Mouse (Mus musculus) forebrain, embryonic 10.5 days (tissue): ENCODE results near the gene Chaf1b. TPM values are rescaled to one million over a fixed set of nuclear protein-coding genes. Genes with fewer than 3 reads are reported as not detected.
A peak's percentile ranks its signal among the peaks of the same experiment; 100 is the strongest.

Source experiments
- DNase-seq: peaks from one replicate; pipeline ENCODE4 v3.0.0-alpha.2; 2017; ENCODE audit warnings: low spot score; ENCODE audit errors: extremely low spot score
- H3K27ac ChIP-seq: fragments of 300-500 bp; sonication (generic); 2 replicates; pipeline ENCODE4 v1.5.1; 2016; ENCODE audit warnings: mild to moderate bottlenecking
- H3K27me3 ChIP-seq: fragments of 300-500 bp; sonication (generic); 2 replicates; pipeline ENCODE4 v1.6.1; 2016; ENCODE audit warnings: mild to moderate bottlenecking; ENCODE audit not compliant: poor library complexity, severe bottlenecking
- H3K36me3 ChIP-seq: fragments of 300-500 bp; sonication (generic); replicated peaks from 2 replicates; pipeline ENCODE4 v1.6.1; 2016; ENCODE audit warnings: mild to moderate bottlenecking, moderate library complexity
- H3K4me1 ChIP-seq: fragments of 300-500 bp; sonication (generic); 2 replicates; pipeline ENCODE4 v1.6.1; 2016
- H3K4me3 ChIP-seq: fragments of 300-500 bp; sonication (generic); 2 replicates; pipeline ENCODE4 v1.5.1; 2016; ENCODE audit warnings: mild to moderate bottlenecking, moderate library complexity
- H3K9me3 ChIP-seq: fragments of 300-500 bp; sonication (generic); 2 replicates; pipeline ENCODE4 v1.6.1; 2016; ENCODE audit warnings: mild to moderate bottlenecking, moderate library complexity
- WGBS: fragments of 180-500 bp; shearing (Covaris S2); methylation state at CpG from one replicate; pipeline ENCODE4 v1.1.7; 2016; 5-methylcytosine and 5-hydroxymethylcytosine counted together
- polyA plus RNA-seq: library from polyadenylated mRNA; unstranded; fragments of >200 nt; fragmentation: Nextera tagmentation; extraction: Ambion mirVana; gene quantifications from 2 replicates; pipeline ENCODE4 v1.2.1, GENCODE M21; 2016

The Chaf1b gene
- polyA plus RNA-seq, 1 experiment from 2014 or later = 154 TPM

DNA sequence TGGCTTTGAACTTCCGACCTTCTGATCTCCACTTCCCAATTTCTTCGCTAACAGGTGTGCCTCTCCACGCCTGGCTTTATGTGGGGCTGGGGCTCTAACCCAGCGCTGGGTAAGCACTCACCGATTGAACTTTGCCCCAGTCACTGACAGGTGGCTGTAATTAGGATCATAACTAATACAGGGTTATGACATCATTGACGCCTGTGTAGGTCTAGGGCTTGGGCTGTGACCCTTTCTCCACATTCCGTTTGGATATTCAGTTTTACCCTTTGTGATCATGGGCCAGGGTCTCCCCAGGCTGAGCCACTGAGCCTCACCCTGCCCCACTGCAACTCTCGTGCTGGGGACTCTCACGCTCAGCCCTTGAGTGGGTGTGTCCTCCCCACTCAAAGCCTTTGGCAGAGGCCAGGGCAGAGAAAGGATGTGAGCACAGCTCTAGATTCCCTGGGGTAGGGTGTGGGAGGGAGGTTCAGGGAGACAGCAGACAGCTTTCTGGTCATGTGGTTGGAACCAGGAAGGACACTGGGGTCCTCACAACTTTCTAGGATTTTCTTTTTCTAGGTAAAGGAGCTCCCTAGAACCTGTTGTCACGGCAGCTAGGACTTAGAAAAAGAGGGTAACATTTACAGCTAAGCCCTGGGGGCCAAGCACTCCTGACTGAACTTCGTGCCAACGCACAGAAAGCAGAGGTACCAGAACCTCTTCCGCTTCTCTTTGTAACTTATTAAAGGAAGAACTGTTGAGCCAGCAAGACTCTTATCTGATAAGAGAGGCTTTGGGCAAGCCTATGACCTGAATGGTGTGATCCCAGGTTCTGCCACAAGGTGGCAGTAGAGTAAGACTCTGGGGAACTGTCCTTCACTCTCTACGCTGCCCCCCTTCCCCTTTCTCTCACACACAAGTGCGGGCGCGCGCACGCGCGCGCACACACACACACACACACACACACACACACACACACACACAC lies 34.3 kb downstream of the Chaf1b start:
- 38% methylated on average over 22 of the region's 22 CpGs for WGBS
- Histone ChIP-seq H3K36me3 (no peaks in the 10 kb centered on the region), H3K27ac (peak overlapping the region; percentile 62), H3K4me1 (peaks cover 9% of the 10 kb centered on the region; the same call in 1 of the 2 replicates), H3K27me3 (no peaks in the 10 kb centered on the region), H3K4me3 (peak overlapping the region; percentile 36), H3K9me3 (no peaks in the 10 kb centered on the region)
- DNase-seq = peak; percentile 82

DNA sequence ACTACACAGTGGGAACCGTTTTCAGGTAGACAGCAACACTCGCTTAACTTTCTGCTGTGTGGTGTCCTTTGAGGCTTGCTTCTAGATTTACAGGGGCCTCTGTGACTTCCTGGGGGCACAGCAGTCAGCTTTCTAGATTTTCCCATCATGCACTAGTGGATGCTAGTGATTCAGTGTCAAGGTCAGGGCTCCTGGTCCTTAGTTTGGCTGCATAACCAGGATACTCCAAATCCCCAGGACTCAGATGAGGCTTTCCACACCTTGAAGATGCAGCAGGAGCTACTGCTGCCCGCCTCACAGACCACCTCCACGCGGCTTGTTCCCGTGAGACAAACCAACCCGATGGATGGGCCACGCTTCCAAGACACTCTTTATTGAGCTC lies 35.0 kb downstream of the Chaf1b start:
- 69% methylated on average over 8 of the region's 8 CpGs for whole genome bisulfite sequencing
- no peaks in the 10 kb centered on the region for H3K27me3 ChIP-seq
- H3K9me3 ChIP-seq = no peaks in the 10 kb centered on the region
- peaks cover 9% of the 10 kb centered on the region; the same call in 1 of the 2 replicates for H3K4me1 ChIP-seq
- H3K27ac ChIP-seq = peak overlapping the region; percentile 62
- no peak for DNase-seq
- no peaks in the 10 kb centered on the region for H3K36me3 ChIP-seq
- peak overlapping the region; percentile 36 for H3K4me3 ChIP-seq

GRCm38 (mm10) chr16:93919189-93919588 lies 35.5 kb downstream of the Chaf1b start:
- H3K4me3 ChIP-seq = no peak overlapping the region
- WGBS = 77% methylated on average over 20 of the region's 20 CpGs
- H3K9me3 ChIP-seq = no peaks in the 10 kb centered on the region
- DNase-seq = no peak
- H3K27me3 ChIP-seq = no peaks in the 10 kb centered on the region
- no peak overlapping the region for H3K27ac ChIP-seq
- peaks cover 9% of the 10 kb centered on the region; the same call in 1 of the 2 replicates for H3K4me1 ChIP-seq
- no peaks in the 10 kb centered on the region for H3K36me3 ChIP-seq

- DNase-seq = no peak
- 76% methylated on average over 4 of the region's 4 CpGs for WGBS
- no peak overlapping the region for H3K27ac ChIP-seq
Measured at GRCm38 (mm10) chr16:93920673-93921072, 37.0 kb downstream of the Chaf1b start.

GRCm38 (mm10) chr16:93922835-93923389 lies 39.2 kb downstream of the Chaf1b start:
- WGBS = 83% methylated on average over 5 of the region's 5 CpGs
- Histone ChIP-seq H3K27me3 (no peaks in the 10 kb centered on the region), H3K4me1 (peaks cover 9% of the 10 kb centered on the region; the same call in 1 of the 2 replicates), H3K4me3 (no peak overlapping the region), H3K9me3 (no peaks in the 10 kb centered on the region), H3K27ac (no peak overlapping the region), H3K36me3 (no peaks in the 10 kb centered on the region)
- DNase-seq = no peak

More at GRCm38 (mm10) chr16:93920673-93921072, 37.0 kb downstream of the Chaf1b start:
- no peaks in the 10 kb centered on the region for H3K9me3 ChIP-seq
- H3K27me3 ChIP-seq = no peaks in the 10 kb centered on the region
- no peak overlapping the region for H3K4me3 ChIP-seq
- H3K36me3 ChIP-seq = no peaks in the 10 kb centered on the region
- peaks cover 9% of the 10 kb centered on the region; the same call in 1 of the 2 replicates for H3K4me1 ChIP-seq

- 0 out of 2 replicates have a peak, but pooled peaks cover 3% of the 10 kb centered on the region for H3K4me1 ChIP-seq
- H3K4me3 ChIP-seq = no peak overlapping the region
- no peaks in the 10 kb centered on the region for H3K36me3 ChIP-seq
- H3K27ac ChIP-seq = no peak overlapping the region
- 79% methylated on average over 7 of the region's 7 CpGs for WGBS
- no peak for DNase-seq
- no peaks in the 10 kb centered on the region for H3K27me3 ChIP-seq
- no peaks in the 10 kb centered on the region for H3K9me3 ChIP-seq
Measured at GRCm38 (mm10) chr16:93923788-93924187, 40.1 kb downstream of the Chaf1b start.

DNA sequence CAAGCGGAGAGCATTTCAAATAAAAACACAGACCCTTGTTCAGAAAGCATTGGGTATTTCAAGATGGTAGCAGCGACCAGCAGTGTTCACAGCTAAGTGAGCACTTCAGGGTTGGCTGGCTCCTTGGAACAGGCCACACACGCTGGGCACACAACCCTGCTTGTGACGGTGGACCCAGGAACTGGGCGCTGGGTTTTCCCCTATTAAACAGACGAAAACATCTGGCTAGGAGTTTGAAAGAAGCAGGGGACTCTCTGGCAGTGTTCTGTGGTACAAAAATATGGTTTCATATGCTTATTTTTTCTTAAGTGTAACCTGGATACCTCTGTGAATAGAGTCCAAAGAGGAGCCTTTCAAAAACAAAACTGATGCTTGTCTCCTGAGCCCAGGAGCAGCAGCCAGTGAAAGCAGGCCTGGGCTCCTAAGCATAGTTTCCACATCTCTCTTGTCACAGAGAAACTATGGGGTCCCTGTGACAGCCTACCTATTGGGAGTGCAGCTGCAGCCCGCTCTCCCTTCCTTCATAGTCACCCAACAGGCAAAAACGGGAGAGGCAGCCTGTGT lies 42.1 kb downstream of the Chaf1b start:
- Histone ChIP-seq H3K9me3 (no peaks in the 10 kb centered on the region), H3K27me3 (no peaks in the 10 kb centered on the region), H3K27ac (no peak overlapping the region), H3K36me3 (no peaks in the 10 kb centered on the region), H3K4me1 (0 out of 2 replicates have a peak, but pooled peaks cover 3% of the 10 kb centered on the region), H3K4me3 (no peak overlapping the region)
- no peak for DNase-seq
- WGBS = 83% methylated on average over 8 of the region's 8 CpGs

GRCm38 (mm10) chr16:93929370-93930032 lies 45.8 kb downstream of the Chaf1b start:
- DNase-seq = no peak
- peaks cover 17% of the 10 kb centered on the region for H3K27me3 ChIP-seq
- WGBS = 93% methylated on average over 17 of the region's 17 CpGs
- H3K4me1 ChIP-seq = peaks cover 16% of the 10 kb centered on the region; the same call in 1 of the 2 replicates
- H3K4me3 ChIP-seq = no peak overlapping the region
- H3K27ac ChIP-seq = no peak overlapping the region
- H3K36me3 ChIP-seq = no peaks in the 10 kb centered on the region
- H3K9me3 ChIP-seq = no peaks in the 10 kb centered on the region

GRCm38 (mm10) chr16:93932185-93933168 lies 48.8 kb downstream of the Chaf1b start:
- WGBS = 70% methylated on average over 17 of the region's 17 CpGs
- DNase-seq = no peak
- Histone ChIP-seq H3K9me3 (no peaks in the 10 kb centered on the region), H3K4me1 (peaks cover 20% of the 10 kb centered on the region), H3K36me3 (no peaks in the 10 kb centered on the region), H3K27me3 (peaks cover 47% of the 10 kb centered on the region), H3K27ac (no peak overlapping the region), H3K4me3 (no peak overlapping the region)

GRCm38 (mm10) chr16:93934588-93934987 lies 50.9 kb downstream of the Chaf1b start:
- DNase-seq = no peak
- Histone ChIP-seq H3K9me3 (no peaks in the 10 kb centered on the region), H3K4me1 (peaks cover 25% of the 10 kb centered on the region), H3K36me3 (no peaks in the 10 kb centered on the region), H3K27me3 (peaks cover 53% of the 10 kb centered on the region), H3K27ac (no peak overlapping the region), H3K4me3 (no peak overlapping the region)
- 16% methylated on average over 13 of the region's 13 CpGs for WGBS

DNA sequence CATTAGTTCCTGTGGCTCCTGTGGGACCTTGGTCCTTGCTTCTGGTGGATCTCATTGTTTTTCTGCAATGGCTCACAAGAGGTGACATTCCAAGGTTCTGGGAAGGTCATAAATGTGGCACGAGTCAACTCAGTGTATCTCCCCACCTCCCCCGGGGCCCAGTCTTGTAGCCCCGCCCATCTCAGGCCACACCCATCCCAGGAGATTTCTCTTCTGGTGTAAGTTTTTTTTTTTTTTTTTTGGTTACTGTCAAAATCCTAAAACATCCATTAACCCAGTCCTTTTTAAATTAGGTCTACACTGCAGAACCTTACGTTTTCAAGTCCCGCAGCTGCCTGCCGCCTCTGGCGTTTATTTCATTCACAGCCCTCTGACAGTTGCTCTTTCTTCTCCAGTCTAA lies 51.3 kb downstream of the Chaf1b start:
- Histone ChIP-seq H3K27ac (no peak overlapping the region), H3K9me3 (no peaks in the 10 kb centered on the region), H3K4me3 (no peak overlapping the region), H3K36me3 (no peaks in the 10 kb centered on the region), H3K27me3 (peaks cover 53% of the 10 kb centered on the region), H3K4me1 (peaks cover 25% of the 10 kb centered on the region)
- WGBS = 23% methylated on average over 7 of the region's 7 CpGs
- DNase-seq = no peak
